Comparison of ENCODE assay signal across 9 mouse cellular contexts in the genomic region with DNA sequence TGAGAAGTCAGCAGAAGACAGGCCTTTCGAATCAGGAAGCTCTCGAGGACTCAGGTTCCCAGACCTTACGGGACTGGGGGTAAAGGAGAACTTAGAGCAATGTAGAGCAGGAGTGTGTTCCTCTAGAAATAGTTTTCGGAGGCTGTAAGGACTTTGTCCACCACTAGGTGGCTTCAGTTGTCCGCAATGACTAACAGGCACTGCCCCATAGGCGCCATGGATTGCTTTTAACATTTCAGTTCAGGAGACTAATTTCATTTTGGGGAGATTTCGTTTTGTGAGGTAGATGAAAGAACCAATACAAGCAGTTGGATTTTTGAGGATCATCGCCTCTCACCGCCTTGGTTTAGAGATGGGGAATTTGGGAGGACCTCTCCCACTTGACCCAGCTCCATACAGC.
DNase-seq lines count a peak whose midpoint lies in the region; ATAC-seq and TF ChIP-seq lines count a peak whose summit lies in the region.
"Had no signal": no experiment of that assay in that cellular context is flagged by ENCODE, and none has a peak within 500 bp of the region (broad histone marks: within the 10 kb centered on the region; RNA-seq: fewer than 3 reads in every experiment).

No protein-coding gene starts in this region.

- 58% methylated on average over 9 of the region's 9 CpGs for WGBS in forebrain, embryonic 15.5 days
- 55% methylated on average over 9 of the region's 9 CpGs for WGBS in neural tube, embryonic 11.5 days

- H3K27ac ChIP-seq in forebrain, embryonic 15.5 days (replicated peaks) = no peak overlapping the region
- H3K27ac ChIP-seq in neural tube, embryonic 11.5 days (ENCODE audit: low read depth, low read length) = no peak overlapping the region

- TF ChIP-seq CTCF in brain, embryonic 14.5 days (IDR thresholded peaks at IDR 0.05; ENCODE audit: borderline replicate concordance, extremely low read depth, insufficient read depth, insufficient read length) = peak; percentile 70; the same call in 1 of the 2 replicates

- H3K4me2 ChIP-seq in forebrain, embryonic 15.5 days (replicated peaks) = no peak overlapping the region
- H3K4me2 ChIP-seq in neural tube, embryonic 11.5 days (ENCODE audit: low read depth) = no peak overlapping the region

- 0 out of 2 replicates have a peak, but pooled peaks have one; percentile 19 for ATAC-seq in forebrain, embryonic 15.5 days (replicated peaks)
- ATAC-seq in neural tube, embryonic 11.5 days (ENCODE audit: insufficient read depth, low FRiP score, low TSS enrichment) = no peak
- ATAC-seq in activated CD4-positive, CD25-positive, alpha-beta regulatory T cell, adult 4 months = no peak

- H3K36me3 ChIP-seq in forebrain, embryonic 15.5 days = no peaks in the 10 kb centered on the region
- H3K36me3 ChIP-seq in neural tube, embryonic 11.5 days (ENCODE audit: control insufficient read depth, insufficient read depth, low read length) = no peaks in the 10 kb centered on the region

- DNase-seq in kidney, adult 9 months = peak; percentile 42
- no peak for DNase-seq in kidney, adult 11 months
- DNase-seq in ES-CJ7 (ENCODE audit: low read depth, low spot score) = peak; percentile 61
- DNase-seq in brain, embryonic 14.5 days (ENCODE audit: low read depth) = peak; percentile 69
- DNase-seq in layer of hippocampus, postnatal 25 days (ENCODE audit: extremely low spot score in 1 of 2, low spot score in 1 of 2) = peak; percentile 32 to 58
- DNase-seq in neural tube, embryonic 11.5 days (ENCODE audit: low spot score) = peak; percentile 25

- no peak overlapping the region for H3K9ac ChIP-seq in forebrain, embryonic 15.5 days (replicated peaks)
- H3K9ac ChIP-seq in neural tube, embryonic 11.5 days (ENCODE audit: low read length) = no peak overlapping the region

- TF ChIP-seq POLR2A in brain, embryonic 14.5 days (IDR thresholded peaks at IDR 0.05; ENCODE audit: borderline replicate concordance, extremely low read depth, insufficient read depth, insufficient read length, poor library complexity, severe bottlenecking) = no peak

- no peak overlapping the region for H3K4me3 ChIP-seq in forebrain, embryonic 15.5 days
- H3K4me3 ChIP-seq in neural tube, embryonic 11.5 days (ENCODE audit: low read depth, low read length) = no peak overlapping the region
- H3K4me3 ChIP-seq: myocyte had no signal

- H3K9me3 ChIP-seq in forebrain, embryonic 15.5 days = no peaks in the 10 kb centered on the region
- H3K9me3 ChIP-seq in neural tube, embryonic 11.5 days (ENCODE audit: control insufficient read depth, low read length) = no peaks in the 10 kb centered on the region

- no peaks in the 10 kb centered on the region for H3K27me3 ChIP-seq in forebrain, embryonic 15.5 days
- H3K27me3 ChIP-seq in neural tube, embryonic 11.5 days (ENCODE audit: control insufficient read depth, insufficient read depth, low read length) = no peaks in the 10 kb centered on the region

- no peaks in the 10 kb centered on the region for H3K4me1 ChIP-seq in forebrain, embryonic 15.5 days
- no peaks in the 10 kb centered on the region for H3K4me1 ChIP-seq in neural tube, embryonic 11.5 days (ENCODE audit: control insufficient read depth, insufficient read depth, low read length)
